Mouse (Mus musculus) heart, adult 2 months (tissue): ENCODE data around the gene Zcchc7.

Experiments
- CTCF ChIP-seq: fragments of 200-600 bp; IDR thresholded peaks from 2 replicates; pipeline ENCODE4 v1.8.1; 2022; ENCODE audit warnings: antibody characterized with exemption, mild to moderate bottlenecking, moderate library complexity
- POLR2A ChIP-seq: fragments of 200-500 bp; IDR thresholded peaks from 2 replicates; pipeline ENCODE4 v1.6.1; 2011; ENCODE audit warnings: mild to moderate bottlenecking, low read depth, low read length, control low read depth; ENCODE audit not compliant: insufficient read depth

- TF ChIP-seq CTCF (no peak), POLR2A (no peak)
Measured at GRCm38 (mm10) chr4:44777711-44778110, 22.0 kb downstream of the Zcchc7 start.
